Mouse (Mus musculus) lung, postnatal 0 days (tissue): ENCODE measurements around the gene Rnf113a2.

ENCODE experiments used
- CTCF ChIP-seq: IDR thresholded peaks from 2 replicates; pipeline ENCODE4 v1.5.1; 2016; ENCODE audit warnings: antibody characterized with exemption, mild to moderate bottlenecking
- EP300 ChIP-seq: IDR thresholded peaks from 2 replicates; pipeline ENCODE4 v1.6.1; 2016; ENCODE audit warnings: antibody characterized with exemption, mild to moderate bottlenecking, control low read depth

DNA sequence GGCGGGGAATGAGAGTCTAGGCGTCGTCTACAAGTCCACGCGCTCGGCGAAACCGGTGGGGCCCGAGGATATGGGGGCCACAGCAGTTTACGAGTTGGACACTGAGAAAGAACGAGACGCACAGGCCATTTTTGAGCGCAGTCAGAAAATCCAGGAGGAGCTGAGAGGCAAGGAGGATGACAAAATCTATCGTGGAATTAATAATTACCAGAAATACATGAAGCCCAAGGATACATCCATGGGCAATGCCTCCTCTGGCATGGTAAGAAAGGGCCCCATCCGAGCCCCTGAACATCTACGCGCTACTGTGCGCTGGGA, 568 bp downstream of the Rnf113a2 start:
- no peak for TF ChIP-seq CTCF
- TF ChIP-seq EP300, result no peak
